Mouse (Mus musculus) MEL (cell line): ENCODE measurements around the gene Haus6.

ENCODE experiments used
- GATA1 ChIP-seq: IDR thresholded peaks from 2 replicates; pipeline ENCODE4 v1.6.1; 2011; ENCODE audit warnings: low read depth, low read length, improper control_type of control experiment
- POLR2A ChIP-seq, 2 experiments: IDR thresholded peaks; 2 replicates each; pipeline ENCODE4 v1.6.1; 2011 to 2012; ENCODE audit warnings: low read length in 2 of 2, mild to moderate bottlenecking in 2 of 2, control low read depth in 1 of 2, improper control_type of control experiment in 1 of 2, low read depth in 1 of 2, moderate library complexity in 1 of 2; ENCODE audit not compliant: control insufficient read depth in 1 of 2, insufficient read depth in 1 of 2, poor library complexity in 1 of 2
- POLR2AphosphoS2 ChIP-seq: IDR thresholded peaks from 2 replicates; pipeline ENCODE4 v1.6.1; 2011; ENCODE audit warnings: low read length, improper control_type of control experiment

DNA sequence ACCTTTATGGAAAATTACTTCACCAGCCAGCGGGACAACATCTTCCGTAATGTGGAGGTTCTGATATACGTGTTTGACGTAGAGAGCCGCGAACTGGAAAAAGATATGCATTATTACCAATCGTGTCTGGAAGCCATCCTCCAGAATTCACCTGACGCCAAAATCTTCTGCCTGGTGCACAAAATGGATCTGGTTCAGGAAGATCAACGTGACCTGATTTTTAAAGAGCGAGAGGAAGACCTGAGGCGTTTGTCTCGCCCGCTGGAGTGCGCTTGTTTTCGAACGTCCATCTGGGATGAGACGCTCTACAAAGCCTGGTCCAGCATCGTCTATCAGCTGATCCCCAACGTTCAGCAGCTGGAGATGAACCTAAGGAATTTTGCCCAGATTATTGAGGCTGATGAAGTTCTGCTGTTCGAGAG, 35.7 kb downstream of the Haus6 start:
- no peak for TF ChIP-seq POLR2AphosphoS2
- no peak for TF ChIP-seq POLR2A (IDR thresholded peaks at IDR 0.05; ENCODE audit: control insufficient read depth in 1 of 2, insufficient read depth in 1 of 2, low read depth in 1 of 2, low read length in 2 of 2, poor library complexity in 1 of 2)
- no peak for TF ChIP-seq GATA1
